Mouse (Mus musculus): ENCODE data around the gene Dnah3. TPM values are rescaled to one million over a fixed set of nuclear protein-coding genes. Genes with fewer than 3 reads are reported as not detected.
A peak's percentile ranks its signal among the peaks of the same experiment; 100 is the strongest.

Dnah3 gene
- 0.21 and 0.27 TPM in 2 replicates for polyA plus RNA-seq (2015; fragmentation: Nextera tagmentation; extraction: Ambion mirVana)

DNA sequence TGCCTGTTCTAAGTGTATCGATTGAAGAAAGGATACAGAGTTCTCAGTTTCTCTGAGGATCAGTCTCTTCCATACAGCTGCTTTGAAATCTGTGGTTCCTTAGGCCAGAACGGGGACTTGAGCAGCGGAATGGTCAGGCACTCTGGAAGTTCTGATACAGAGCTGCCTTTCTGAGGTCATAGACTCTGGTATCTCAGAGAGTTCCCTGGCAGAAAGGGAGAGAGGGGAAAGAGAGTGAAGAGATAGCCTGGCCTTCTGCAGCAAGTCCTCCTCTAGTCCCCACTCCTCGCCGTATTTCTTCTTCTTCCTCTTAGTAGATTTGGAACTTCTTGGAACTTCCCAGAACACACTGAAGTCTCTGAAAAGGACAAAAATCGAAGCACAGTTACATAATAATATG lies at the start of gene Dnah3:
Gene Dnah3 (minus strand): TSS at position 101 of the 400 bp plus-strand sequence.
- H3K4me3 ChIP-seq = no peak within 1 kb of the TSS
- no peaks in the 10 kb centered on the region for H3K4me1 ChIP-seq
- WGBS = 81% methylated on average over 6 of the region's 6 CpGs
- no peak for ATAC-seq
- no peaks in the 10 kb centered on the region for H3K36me3 ChIP-seq (ENCODE audit: poor library complexity, severe bottlenecking)
- H3K9ac ChIP-seq = no peak within 1 kb of the TSS
- H3K9me3 ChIP-seq (replicated peaks) = no peaks in the 10 kb centered on the region
- H3K27me3 ChIP-seq = 0 out of 2 replicates have a peak, but pooled peaks cover 2% of the 10 kb centered on the region
- no peak within 1 kb of the TSS for H3K27ac ChIP-seq
- H3K4me2 ChIP-seq = no peak within 1 kb of the TSS

GRCm38 (mm10) chr7:120142743-120143142 lies 47.7 kb upstream of the Dnah3 start:
- no peak for ATAC-seq
- Histone ChIP-seq H3K4me2 (no peak overlapping the region), H3K27me3 (peaks cover 26% of the 10 kb centered on the region), H3K36me3 (ENCODE audit: poor library complexity, severe bottlenecking) (no peaks in the 10 kb centered on the region), H3K27ac (no peak overlapping the region), H3K4me3 (no peak overlapping the region), H3K9ac (no peak overlapping the region), H3K9me3 (replicated peaks) (no peaks in the 10 kb centered on the region), H3K4me1 (no peaks in the 10 kb centered on the region)
- WGBS = 84% methylated on average over 1 of the region's 1 CpGs

DNA sequence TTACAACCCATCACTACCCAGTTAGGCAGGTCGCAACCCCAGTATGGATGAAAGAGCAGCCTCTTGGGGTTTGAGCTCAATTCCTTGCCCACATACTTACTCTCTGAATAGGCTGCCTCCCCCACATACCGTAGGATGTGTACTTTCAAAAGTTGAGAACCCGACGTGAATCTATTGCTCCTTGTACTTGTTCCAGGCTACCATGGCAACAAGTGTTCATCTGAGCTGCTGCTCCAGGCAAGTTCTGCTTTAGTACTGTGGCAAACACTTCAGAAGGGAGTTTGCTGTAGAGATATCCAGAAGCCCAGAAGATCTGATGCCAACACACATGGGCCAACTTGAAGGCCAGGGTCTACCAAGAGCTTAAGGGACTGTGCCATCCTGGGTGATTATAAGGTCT lies 33.9 kb upstream of the Dnah3 start:
- H3K9me3 ChIP-seq (replicated peaks) = no peaks in the 10 kb centered on the region
- no peak overlapping the region for H3K9ac ChIP-seq
- WGBS = 54% methylated on average over 4 of the region's 4 CpGs
- no peaks in the 10 kb centered on the region for H3K36me3 ChIP-seq (ENCODE audit: poor library complexity, severe bottlenecking)
- no peak overlapping the region for H3K27ac ChIP-seq
- no peak for ATAC-seq
- H3K4me2 ChIP-seq = no peak overlapping the region
- H3K27me3 ChIP-seq = no peaks in the 10 kb centered on the region; the same call in 1 of the 2 replicates
- peaks cover 5% of the 10 kb centered on the region; the same call in 1 of the 2 replicates for H3K4me1 ChIP-seq
- no peak overlapping the region for H3K4me3 ChIP-seq

- H3K9ac ChIP-seq = no peak overlapping the region
- ATAC-seq = no peak
- no peak overlapping the region for H3K27ac ChIP-seq
- H3K4me1 ChIP-seq = peaks cover 5% of the 10 kb centered on the region; the same call in 1 of the 2 replicates
- no peak overlapping the region for H3K4me3 ChIP-seq
- no peaks in the 10 kb centered on the region for H3K9me3 ChIP-seq (replicated peaks)
- H3K27me3 ChIP-seq = no peaks in the 10 kb centered on the region; the same call in 1 of the 2 replicates
- 45% methylated on average over 4 of the region's 4 CpGs for WGBS
- H3K36me3 ChIP-seq (ENCODE audit: poor library complexity, severe bottlenecking) = no peaks in the 10 kb centered on the region
- H3K4me2 ChIP-seq = no peak overlapping the region
Observed at GRCm38 (mm10) chr7:120127686-120128059, 32.6 kb upstream of the Dnah3 start.

DNA sequence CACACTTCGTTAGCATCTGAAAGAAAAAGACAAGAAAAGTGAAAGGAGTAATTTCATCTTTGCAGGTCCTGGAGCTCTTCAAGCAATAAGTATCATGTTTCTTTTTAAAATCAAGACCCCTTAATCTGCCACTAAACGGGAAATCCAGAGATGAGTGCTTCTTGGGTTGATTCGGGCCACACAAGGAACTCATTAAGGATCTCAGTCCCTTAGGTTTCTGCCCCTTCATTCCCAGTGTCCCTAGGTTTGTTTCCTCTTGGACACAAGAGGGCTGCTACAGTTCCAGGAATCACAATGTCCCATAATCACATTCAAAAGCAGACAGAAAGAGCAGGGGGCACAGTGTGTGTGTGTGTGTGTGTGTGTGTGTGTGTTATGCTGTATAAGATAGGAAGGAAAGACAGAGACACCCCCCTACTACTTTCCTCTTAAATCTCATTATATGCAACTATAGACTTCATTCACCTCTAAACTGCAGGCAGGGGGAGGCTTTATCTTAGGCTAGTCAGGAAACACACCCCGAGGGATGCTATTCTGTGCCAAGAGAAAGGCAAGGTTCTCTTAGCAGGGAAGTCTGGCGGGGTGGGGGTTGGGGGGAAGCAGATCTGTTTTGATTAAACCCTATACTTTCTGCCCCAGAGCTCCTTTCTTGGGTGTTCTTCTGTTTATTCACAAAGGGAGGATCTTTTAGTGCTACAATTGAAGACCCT lies 32.1 kb upstream of the Dnah3 start:
- no peak for ATAC-seq
- Histone ChIP-seq H3K4me3 (no peak overlapping the region), H3K9ac (no peak overlapping the region), H3K27ac (no peak overlapping the region), H3K36me3 (ENCODE audit: poor library complexity, severe bottlenecking) (no peaks in the 10 kb centered on the region), H3K9me3 (replicated peaks) (no peaks in the 10 kb centered on the region), H3K4me1 (peaks cover 5% of the 10 kb centered on the region; the same call in 1 of the 2 replicates), H3K27me3 (no peaks in the 10 kb centered on the region; the same call in 1 of the 2 replicates), H3K4me2 (no peak overlapping the region)
- WGBS = 6% methylated on average over 5 of the region's 5 CpGs

GRCm38 (mm10) chr7:120124844-120125243 lies 29.8 kb upstream of the Dnah3 start:
- no peaks in the 10 kb centered on the region for H3K9me3 ChIP-seq (replicated peaks)
- H3K9ac ChIP-seq = no peak overlapping the region
- H3K4me2 ChIP-seq = no peak overlapping the region
- 0% methylated on average over 3 of the region's 3 CpGs for WGBS
- no peak overlapping the region for H3K27ac ChIP-seq
- no peak overlapping the region for H3K4me3 ChIP-seq
- ATAC-seq = peak; percentile 93
- H3K4me1 ChIP-seq = peaks cover 5% of the 10 kb centered on the region; the same call in 1 of the 2 replicates
- no peaks in the 10 kb centered on the region; the same call in 1 of the 2 replicates for H3K27me3 ChIP-seq
- H3K36me3 ChIP-seq (ENCODE audit: poor library complexity, severe bottlenecking) = no peaks in the 10 kb centered on the region

- Histone ChIP-seq H3K9me3 (replicated peaks) (no peaks in the 10 kb centered on the region), H3K4me2 (no peak overlapping the region), H3K4me3 (no peak overlapping the region), H3K4me1 (peaks cover 5% of the 10 kb centered on the region; the same call in 1 of the 2 replicates), H3K27me3 (no peaks in the 10 kb centered on the region; the same call in 1 of the 2 replicates), H3K36me3 (ENCODE audit: poor library complexity, severe bottlenecking) (no peaks in the 10 kb centered on the region), H3K27ac (no peak overlapping the region), H3K9ac (no peak overlapping the region)
- WGBS = 85% methylated on average over 4 of the region's 4 CpGs
- no peak for ATAC-seq
Observed at GRCm38 (mm10) chr7:120123776-120124175, 28.7 kb upstream of the Dnah3 start.

DNA sequence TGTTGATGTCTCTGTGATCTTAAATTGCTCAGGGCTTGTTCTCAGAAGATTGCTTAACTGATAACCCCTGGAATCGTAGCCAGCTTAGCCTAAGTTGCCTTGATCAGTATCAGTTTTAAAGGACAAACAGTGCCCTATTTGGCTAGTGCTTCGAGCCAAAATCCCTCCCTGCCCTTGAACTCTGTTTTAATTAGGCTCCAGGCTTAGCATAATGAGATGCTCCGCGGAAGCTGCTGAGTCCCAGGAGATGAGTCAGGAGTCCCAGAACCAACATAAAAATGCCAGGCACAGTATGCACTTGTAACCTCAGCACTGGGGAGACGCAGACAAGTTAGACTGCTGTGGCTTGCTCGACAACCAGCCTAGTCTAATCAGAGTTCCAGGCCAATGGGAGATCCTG lies 22.4 kb upstream of the Dnah3 start:
- Histone ChIP-seq H3K9me3 (replicated peaks) (no peaks in the 10 kb centered on the region), H3K27ac (no peak overlapping the region), H3K4me3 (no peak overlapping the region), H3K27me3 (no peaks in the 10 kb centered on the region), H3K4me2 (no peak overlapping the region), H3K9ac (no peak overlapping the region), H3K4me1 (no peaks in the 10 kb centered on the region; the same call in 1 of the 2 replicates), H3K36me3 (ENCODE audit: poor library complexity, severe bottlenecking) (no peaks in the 10 kb centered on the region)
- WGBS = 30% methylated on average over 6 of the region's 6 CpGs
- ATAC-seq = no peak

- Histone ChIP-seq H3K4me2 (no peak overlapping the region), H3K27ac (no peak overlapping the region), H3K9ac (no peak overlapping the region), H3K4me1 (no peaks in the 10 kb centered on the region; the same call in 1 of the 2 replicates), H3K27me3 (no peaks in the 10 kb centered on the region), H3K36me3 (ENCODE audit: poor library complexity, severe bottlenecking) (no peaks in the 10 kb centered on the region), H3K9me3 (replicated peaks) (no peaks in the 10 kb centered on the region), H3K4me3 (no peak overlapping the region)
- ATAC-seq = no peak
- 90% methylated on average over 5 of the region's 5 CpGs for WGBS
Observed at GRCm38 (mm10) chr7:120116976-120117375, 21.9 kb upstream of the Dnah3 start.

DNA sequence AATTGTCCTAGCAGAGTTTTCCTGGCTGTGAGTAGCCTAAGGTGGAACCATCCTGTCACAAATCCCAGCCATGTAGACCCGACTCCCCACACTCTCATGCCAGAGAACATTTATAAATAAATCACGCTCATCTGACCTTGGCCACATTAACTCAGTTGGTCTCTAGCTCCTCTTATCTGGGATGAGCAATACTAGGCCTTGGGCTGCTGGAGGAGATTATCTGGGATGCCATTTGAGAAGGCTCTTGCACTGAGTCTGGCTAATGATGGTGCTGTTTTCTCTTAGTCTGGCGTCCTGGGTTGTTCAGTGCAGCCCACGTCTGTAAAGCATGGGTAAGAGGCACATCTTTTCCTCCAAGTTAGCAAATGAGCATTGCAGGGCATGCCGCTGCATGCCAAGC lies 14.6 kb upstream of the Dnah3 start:
- no peak for ATAC-seq
- WGBS = 82% methylated on average over 5 of the region's 5 CpGs
- H3K4me1 ChIP-seq = peaks cover 4% of the 10 kb centered on the region; the same call in 1 of the 2 replicates
- no peaks in the 10 kb centered on the region for H3K27me3 ChIP-seq
- H3K27ac ChIP-seq = no peak overlapping the region
- H3K9me3 ChIP-seq (replicated peaks) = no peaks in the 10 kb centered on the region
- H3K4me2 ChIP-seq = no peak overlapping the region
- no peak overlapping the region for H3K4me3 ChIP-seq
- no peak overlapping the region for H3K9ac ChIP-seq
- no peaks in the 10 kb centered on the region for H3K36me3 ChIP-seq (ENCODE audit: poor library complexity, severe bottlenecking)

DNA sequence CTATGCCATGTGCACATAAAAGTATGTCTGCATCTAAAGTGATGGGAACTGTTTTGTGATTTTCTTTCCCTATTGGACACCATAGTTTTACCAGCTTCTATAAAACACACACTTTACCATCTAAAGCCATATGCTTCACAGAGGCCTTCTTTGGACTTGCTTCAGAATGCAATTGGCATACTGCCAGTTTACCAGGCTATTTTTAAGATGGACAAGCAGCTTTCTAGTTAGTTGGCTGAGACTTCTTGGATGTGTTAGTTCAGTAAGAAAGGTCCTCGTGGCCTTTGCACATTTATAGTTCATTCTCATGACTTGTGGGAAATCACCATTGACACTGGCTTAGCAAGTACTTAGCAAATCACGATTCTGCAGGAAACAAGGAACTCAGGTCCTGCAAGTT lies 11.3 kb upstream of the Dnah3 start:
- Histone ChIP-seq H3K27me3 (peaks cover 22% of the 10 kb centered on the region), H3K9me3 (replicated peaks) (no peaks in the 10 kb centered on the region), H3K4me2 (no peak overlapping the region), H3K9ac (no peak overlapping the region), H3K36me3 (ENCODE audit: poor library complexity, severe bottlenecking) (no peaks in the 10 kb centered on the region), H3K27ac (no peak overlapping the region), H3K4me1 (peaks cover 22% of the 10 kb centered on the region), H3K4me3 (no peak overlapping the region)
- no peak for ATAC-seq
- 60% methylated on average over 2 of the region's 2 CpGs for WGBS

- 51% methylated on average over 3 of the region's 3 CpGs for WGBS
- peaks cover 22% of the 10 kb centered on the region for H3K4me1 ChIP-seq
- H3K27ac ChIP-seq = no peak overlapping the region
- no peak overlapping the region for H3K4me3 ChIP-seq
- no peaks in the 10 kb centered on the region for H3K9me3 ChIP-seq (replicated peaks)
- H3K4me2 ChIP-seq = no peak overlapping the region
- ATAC-seq = no peak
- no peak overlapping the region for H3K9ac ChIP-seq
- H3K27me3 ChIP-seq = peaks cover 25% of the 10 kb centered on the region
- no peaks in the 10 kb centered on the region for H3K36me3 ChIP-seq (ENCODE audit: poor library complexity, severe bottlenecking)
Observed at GRCm38 (mm10) chr7:120104975-120105374, 9.9 kb upstream of the Dnah3 start.

Data from forebrain, embryonic 13.5 days (tissue).